Mouse (Mus musculus) ES-Bruce4 (cell line): ENCODE data around the gene Tmem161a.

Experiments
- CTCF ChIP-seq: IDR thresholded peaks from one replicate; pipeline ENCODE4 v1.8.1; 2011; ENCODE audit warnings: low read depth, low read length
- POLR2A ChIP-seq: IDR thresholded peaks from one replicate; pipeline ENCODE4 v1.8.1; 2011; ENCODE audit warnings: low read length; ENCODE audit not compliant: insufficient read depth

DNA sequence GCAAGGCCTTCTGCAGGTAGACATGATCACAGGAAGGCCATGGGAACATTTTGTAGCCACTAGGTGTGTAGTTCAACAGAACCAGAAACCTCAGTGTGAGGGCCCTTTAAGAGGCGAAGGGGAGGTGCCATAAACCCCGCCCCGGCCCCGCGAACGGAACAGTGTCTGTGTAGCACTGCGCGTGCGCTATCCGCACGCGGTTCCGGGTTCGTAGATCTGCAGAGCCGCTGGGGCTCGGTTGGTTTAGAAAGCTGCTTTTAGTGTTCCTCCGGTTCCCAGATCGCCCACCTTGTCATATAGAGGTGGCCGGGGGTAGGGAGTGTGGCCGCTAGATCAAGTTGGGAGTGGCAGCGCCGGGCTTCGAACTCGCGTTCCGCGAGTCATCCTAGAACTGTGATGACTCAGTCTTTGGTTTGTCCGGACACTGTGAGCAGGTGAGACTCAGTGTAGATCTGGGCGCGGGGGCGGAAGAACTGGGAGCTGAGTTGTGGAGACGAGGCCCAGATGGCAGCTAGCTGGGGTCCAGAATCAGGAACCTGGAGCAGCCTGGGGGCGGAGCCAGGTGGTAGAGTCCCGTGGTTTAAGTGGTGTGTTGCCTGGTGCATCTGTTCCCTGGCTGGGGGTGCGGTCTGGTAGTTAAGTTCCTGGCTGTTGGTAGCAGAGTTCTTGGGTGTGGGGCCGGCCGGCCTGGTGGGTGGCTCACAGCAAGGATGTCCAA lies 40.8 kb upstream of the Tmem161a start, which contains the start of gene Nr2c2ap:
- TF ChIP-seq CTCF (no peak), POLR2A (no peak)
